14 mouse cellular contexts compared by ENCODE assay signal in the genomic region with DNA sequence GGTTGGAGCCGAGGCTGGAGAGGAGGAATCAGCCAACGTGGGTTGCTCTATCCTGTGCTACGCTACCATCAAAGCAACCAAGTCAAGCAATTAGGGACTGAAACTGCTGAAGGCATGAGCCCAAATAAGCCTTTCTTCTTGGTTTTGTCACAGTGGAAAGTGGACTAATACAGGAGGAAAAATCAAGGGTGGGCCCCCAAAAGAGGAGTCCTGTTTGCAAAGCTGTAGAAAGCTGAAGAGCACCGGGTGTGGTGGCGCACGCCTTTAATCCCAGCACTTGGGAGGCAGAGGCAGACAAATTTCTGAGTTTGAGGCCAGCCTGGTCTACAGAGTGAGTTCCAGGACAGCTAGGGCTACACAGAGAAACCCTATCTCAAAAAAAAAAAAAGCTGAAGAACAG. TPM values are rescaled to one million over a fixed set of nuclear protein-coding genes. Genes with fewer than 3 reads are reported as not detected.
"Had no signal": no experiment of that assay in that cellular context is flagged by ENCODE, and none has a peak within 500 bp of the region (broad histone marks: within the 10 kb centered on the region; RNA-seq: fewer than 3 reads in every experiment).

No protein-coding gene starts in this region.

RNA-seq across cellular contexts. Expression of gene 4930402F06Rik, which starts 55.7 kb away (rescaled TPM):
- polyA plus RNA-seq: liver, embryonic 16.5 days; lung, adult 2 months; lung, embryonic 15.5 days; lung, postnatal 0 days; midbrain, embryonic 10.5 days; midbrain, embryonic 13.5 days; midbrain, embryonic 15.5 days; midbrain, postnatal 0 days; neural tube, embryonic 12.5 days; neural tube, embryonic 14.5 days; spleen, adult 2 months; stomach, embryonic 15.5 days; stomach, postnatal 0 days; thymus, adult 2 months had no signal
